Mouse (Mus musculus): Measurements from ENCODE around the gene Olfr263. TPM values are rescaled to one million over a fixed set of nuclear protein-coding genes. Genes with fewer than 3 reads are reported as not detected.

Gene Olfr263
- total and polyA plus RNA-seq, 2 experiments from 2014 or later: not detected

GRCm38 (mm10) chr13:21181996-21182395 is 52.6 kb downstream of the Olfr263 start:
- peak overlapping the region; percentile 82; the same call in 1 of the 2 replicates for H3K9ac ChIP-seq (replicated peaks; ENCODE audit: low read depth, low read length)
- WGBS: 67% methylated on average over 7 of the region's 7 CpGs

GRCm38 (mm10) chr13:21183066-21183465 is 53.6 kb downstream of the Olfr263 start:
- ATAC-seq (ENCODE audit: insufficient read depth, low read depth) (no peak), DNase-seq (ENCODE audit: low spot score) (no peak)
- 88% methylated on average over 6 of the region's 6 CpGs for WGBS
- no peak overlapping the region for H3K4me2 ChIP-seq (ENCODE audit: low read depth, low read length)
- peaks cover 58% of the 10 kb centered on the region for H3K36me3 ChIP-seq (replicated peaks; ENCODE audit: control insufficient read depth, insufficient read depth, low read length)
- no peak for TF ChIP-seq EP300 (IDR thresholded peaks at IDR 0.05; ENCODE audit: low read depth)
- TF ChIP-seq CTCF (IDR thresholded peaks at IDR 0.05; ENCODE audit: low read depth): no peak
- no peak overlapping the region for H3K27ac ChIP-seq (ENCODE audit: low read depth)
- no peak overlapping the region for H3K9ac ChIP-seq (replicated peaks; ENCODE audit: low read depth, low read length)
- H3K9me3 ChIP-seq (replicated peaks; ENCODE audit: control insufficient read depth, low read length): no peaks in the 10 kb centered on the region
- H3K4me1 ChIP-seq (ENCODE audit: control insufficient read depth, insufficient read depth): no peaks in the 10 kb centered on the region; the same call in 1 of the 2 replicates
- no peaks in the 10 kb centered on the region for H3K27me3 ChIP-seq (ENCODE audit: control insufficient read depth, insufficient read depth, low read length)
- H3K4me3 ChIP-seq (ENCODE audit: low read depth, low read length): no peak overlapping the region

More at GRCm38 (mm10) chr13:21181996-21182395, 52.6 kb downstream of the Olfr263 start:
- Histone ChIP-seq H3K4me1 (ENCODE audit: control insufficient read depth, insufficient read depth) (no peaks in the 10 kb centered on the region; the same call in 1 of the 2 replicates), H3K27ac (ENCODE audit: low read depth) (no peak overlapping the region), H3K9me3 (replicated peaks; ENCODE audit: control insufficient read depth, low read length) (no peaks in the 10 kb centered on the region), H3K4me2 (ENCODE audit: low read depth, low read length) (peak overlapping the region; percentile 83; the same call in 1 of the 2 replicates), H3K4me3 (ENCODE audit: low read depth, low read length) (no peak overlapping the region), H3K36me3 (replicated peaks; ENCODE audit: control insufficient read depth, insufficient read depth, low read length) (peaks cover 47% of the 10 kb centered on the region), H3K27me3 (ENCODE audit: control insufficient read depth, insufficient read depth, low read length) (no peaks in the 10 kb centered on the region)
- no peak for ATAC-seq (ENCODE audit: insufficient read depth, low read depth)
- TF ChIP-seq CTCF (IDR thresholded peaks at IDR 0.05; ENCODE audit: low read depth) (no peak), EP300 (IDR thresholded peaks at IDR 0.05; ENCODE audit: low read depth) (no peak)
- no peak for DNase-seq (ENCODE audit: low spot score)

- ATAC-seq (ENCODE audit: insufficient read depth, low read depth): no peak
- H3K36me3 ChIP-seq (replicated peaks; ENCODE audit: control insufficient read depth, insufficient read depth, low read length): peaks cover 64% of the 10 kb centered on the region
- H3K27me3 ChIP-seq (ENCODE audit: control insufficient read depth, insufficient read depth, low read length): no peaks in the 10 kb centered on the region
- 89% methylated on average over 7 of the region's 7 CpGs for WGBS
- DNase-seq (ENCODE audit: low spot score): no peak
- H3K9ac ChIP-seq (replicated peaks; ENCODE audit: low read depth, low read length): no peak overlapping the region
- no peak overlapping the region for H3K27ac ChIP-seq (ENCODE audit: low read depth)
- no peaks in the 10 kb centered on the region; the same call in 1 of the 2 replicates for H3K4me1 ChIP-seq (ENCODE audit: control insufficient read depth, insufficient read depth)
- no peak overlapping the region for H3K4me3 ChIP-seq (ENCODE audit: low read depth, low read length)
- no peak overlapping the region for H3K4me2 ChIP-seq (ENCODE audit: low read depth, low read length)
- no peaks in the 10 kb centered on the region for H3K9me3 ChIP-seq (replicated peaks; ENCODE audit: control insufficient read depth, low read length)
- TF ChIP-seq EP300 (IDR thresholded peaks at IDR 0.05; ENCODE audit: low read depth) (no peak), CTCF (IDR thresholded peaks at IDR 0.05; ENCODE audit: low read depth) (no peak)
Observed at GRCm38 (mm10) chr13:21183661-21184060, 54.2 kb downstream of the Olfr263 start.

- H3K4me1 ChIP-seq (ENCODE audit: control insufficient read depth, insufficient read depth): no peaks in the 10 kb centered on the region; the same call in 1 of the 2 replicates
- H3K27me3 ChIP-seq (ENCODE audit: control insufficient read depth, insufficient read depth, low read length): no peaks in the 10 kb centered on the region
- no peaks in the 10 kb centered on the region for H3K9me3 ChIP-seq (replicated peaks; ENCODE audit: control insufficient read depth, low read length)
- no peak for TF ChIP-seq CTCF (IDR thresholded peaks at IDR 0.05; ENCODE audit: low read depth)
- TF ChIP-seq EP300 (IDR thresholded peaks at IDR 0.05; ENCODE audit: low read depth): no peak
- 71% methylated on average over 4 of the region's 4 CpGs for WGBS
- no peak overlapping the region for H3K4me3 ChIP-seq (ENCODE audit: low read depth, low read length)
- H3K27ac ChIP-seq (ENCODE audit: low read depth): no peak overlapping the region
- no peak overlapping the region for H3K4me2 ChIP-seq (ENCODE audit: low read depth, low read length)
- DNase-seq (ENCODE audit: low spot score): no peak
- no peak for ATAC-seq (ENCODE audit: insufficient read depth, low read depth)
- no peak overlapping the region for H3K9ac ChIP-seq (replicated peaks; ENCODE audit: low read depth, low read length)
- H3K36me3 ChIP-seq (replicated peaks; ENCODE audit: control insufficient read depth, insufficient read depth, low read length): peaks cover 83% of the 10 kb centered on the region
Observed at GRCm38 (mm10) chr13:21185521-21185920, 56.1 kb downstream of the Olfr263 start.

Other genes with a start within 250 kb of the Olfr263 start
- gene Olfr1370, start 54.7 kb upstream of the Olfr263 start, total RNA-seq (2014; rRNA removed; ENCODE audit: low replicate concordance): not detected in 2 replicates
- gene Olfr1370, start 54.7 kb upstream of the Olfr263 start, polyA plus RNA-seq (2015; fragmentation: Nextera tagmentation; extraction: Ambion mirVana): not detected in 2 replicates
- not detected in 2 replicates for gene Olfr1369-ps1, start 18.2 kb upstream of the Olfr263 start, total RNA-seq (2014; rRNA removed; ENCODE audit: low replicate concordance)
- gene Olfr1369-ps1, start 18.2 kb upstream of the Olfr263 start, polyA plus RNA-seq (2015; fragmentation: Nextera tagmentation; extraction: Ambion mirVana): not detected in 2 replicates
- not detected in 2 replicates for gene Olfr1368, start 16.2 kb downstream of the Olfr263 start, total RNA-seq (2014; rRNA removed; ENCODE audit: low replicate concordance)
- not detected in 2 replicates for gene Olfr1368, start 16.2 kb downstream of the Olfr263 start, polyA plus RNA-seq (2015; fragmentation: Nextera tagmentation; extraction: Ambion mirVana)
- gene Trim27, start 49.8 kb downstream of the Olfr263 start, total RNA-seq (2014; rRNA removed; ENCODE audit: low replicate concordance): 54.7 and 58.2 TPM in 2 replicates
- 33.0 and 35.3 TPM in 2 replicates for gene Trim27, start 49.8 kb downstream of the Olfr263 start, polyA plus RNA-seq (2015; fragmentation: Nextera tagmentation; extraction: Ambion mirVana)
- gene Gpx5, start 163.1 kb downstream of the Olfr263 start, total RNA-seq (2014; rRNA removed; ENCODE audit: low replicate concordance): not detected in 2 replicates
- gene Gpx5, start 163.1 kb downstream of the Olfr263 start, polyA plus RNA-seq (2015; fragmentation: Nextera tagmentation; extraction: Ambion mirVana): not detected in 2 replicates
- not detected in 2 replicates for gene Gpx6, start 182.5 kb downstream of the Olfr263 start, total RNA-seq (2014; rRNA removed; ENCODE audit: low replicate concordance)
- not detected in 2 replicates for gene Gpx6, start 182.5 kb downstream of the Olfr263 start, polyA plus RNA-seq (2015; fragmentation: Nextera tagmentation; extraction: Ambion mirVana)
- not detected in 2 replicates for gene Olfr1367, start 217.3 kb downstream of the Olfr263 start, total RNA-seq (2014; rRNA removed; ENCODE audit: low replicate concordance)
- gene Olfr1367, start 217.3 kb downstream of the Olfr263 start, polyA plus RNA-seq (2015; fragmentation: Nextera tagmentation; extraction: Ambion mirVana): not detected in 2 replicates
- gene Zscan12, start 233.2 kb downstream of the Olfr263 start, total RNA-seq (2014; rRNA removed; ENCODE audit: low replicate concordance): 3.6 and 7.8 TPM in 2 replicates
- gene Zscan12, start 233.2 kb downstream of the Olfr263 start, polyA plus RNA-seq (2015; fragmentation: Nextera tagmentation; extraction: Ambion mirVana): 5.2 TPM in 2 replicates

Measured in heart, postnatal 0 days (tissue).